Mouse (Mus musculus) midbrain, postnatal 0 days (tissue): ENCODE measurements around the gene Pomt1. TPM values are rescaled to one million over a fixed set of nuclear protein-coding genes. Genes with fewer than 3 reads are reported as not detected.
A peak's percentile ranks its signal among the peaks of the same experiment; 100 is the strongest.

Source experiments
- ATAC-seq: fragments of 200-750 bp; cut with Nextera tagmentation; 2 replicates; pipeline ENCODE4 v1.8.0; 2017; ENCODE audit warnings: moderate number of reproducible peaks, mild to moderate bottlenecking, moderate TSS enrichment, moderate library complexity; ENCODE audit not compliant: low FRiP score
- DNase-seq: peaks from one replicate; pipeline ENCODE4 v3.0.0-alpha.2; 2015; ENCODE audit warnings: low spot score
- H3K27ac ChIP-seq: fragments of 300-500 bp; sonication (generic); 2 replicates; pipeline ENCODE4 v1.5.1; 2014; ENCODE audit warnings: low read depth, mild to moderate bottlenecking, low read length, mixed read lengths
- H3K27me3 ChIP-seq: fragments of 300-500 bp; sonication (generic); 2 replicates; pipeline ENCODE4 v1.6.1; 2014; ENCODE audit warnings: low read length, control low read depth, mixed read lengths; ENCODE audit not compliant: insufficient read depth
- H3K36me3 ChIP-seq: fragments of 300-500 bp; sonication (generic); 2 replicates; pipeline ENCODE4 v1.6.1; 2014; ENCODE audit warnings: low read length, control low read depth, mixed read lengths; ENCODE audit not compliant: insufficient read depth
- H3K4me1 ChIP-seq: fragments of 300-500 bp; sonication (generic); 2 replicates; pipeline ENCODE4 v1.6.1; 2014; ENCODE audit warnings: mild to moderate bottlenecking, control low read depth, antibody characterized with exemption, low read length, mixed read lengths; ENCODE audit not compliant: insufficient read depth
- H3K4me2 ChIP-seq: fragments of 300-500 bp; sonication (generic); 2 replicates; pipeline ENCODE4 v1.6.1; 2014; ENCODE audit warnings: low read depth, mild to moderate bottlenecking, low read length, mixed read lengths; ENCODE audit not compliant: poor library complexity, severe bottlenecking
- H3K4me3 ChIP-seq: fragments of 300-500 bp; sonication (generic); 2 replicates; pipeline ENCODE4 v1.5.1; 2014; ENCODE audit warnings: low read depth, mild to moderate bottlenecking, low read length, moderate library complexity
- H3K9ac ChIP-seq: fragments of 300-500 bp; sonication (generic); replicated peaks from 2 replicates; pipeline ENCODE4 v1.6.1; 2014; ENCODE audit warnings: mild to moderate bottlenecking, low read length, moderate library complexity, mixed read lengths; ENCODE audit not compliant: poor library complexity, severe bottlenecking
- H3K9me3 ChIP-seq: fragments of 300-500 bp; sonication (generic); 2 replicates; pipeline ENCODE4 v1.6.1; 2016; ENCODE audit warnings: low read length, control low read depth
- CTCF ChIP-seq: IDR thresholded peaks from 2 replicates; pipeline ENCODE4 v1.5.1; 2016; ENCODE audit warnings: antibody characterized with exemption, mild to moderate bottlenecking
- WGBS: fragments of 180-500 bp; shearing (Covaris S2); extraction: QIAGEN DNeasy Blood & Tissue Kit; methylation state at CpG from one replicate; pipeline ENCODE4 v1.1.7; 2014; 5-methylcytosine and 5-hydroxymethylcytosine counted together
- polyA plus RNA-seq: library from polyadenylated mRNA; unstranded; fragments of >200 nt; fragmentation: Nextera tagmentation; extraction: Ambion mirVana; gene quantifications from 2 replicates; pipeline ENCODE4 v1.2.1, GENCODE M21; 2015
- total RNA-seq: library from RNA; depleted of rRNA; stranded (reverse); fragments of >200 nt; gene quantifications from 2 replicates; pipeline ENCODE4 v1.2.3, GENCODE M21; 2014; rRNA removed

The Pomt1 gene
- total RNA-seq = 48.6 and 48.9 TPM in 2 replicates
- polyA plus RNA-seq = 21.5 and 23.5 TPM in 2 replicates

GRCm38 (mm10) chr2:32235886-32236759, at the start of gene Pomt1:
TSS of gene Pomt1 (plus strand) at chr2:32236590.
- peak within 1 kb of the TSS; percentile 79 for H3K4me2 ChIP-seq
- peak within 1 kb of the TSS; percentile 75 for H3K27ac ChIP-seq
- under 1% methylated on average over 53 of the region's 54 CpGs for WGBS
- H3K27me3 ChIP-seq = no peaks in the 10 kb centered on the region
- no peaks in the 10 kb centered on the region for H3K9me3 ChIP-seq
- TF ChIP-seq CTCF = no peak
- DNase-seq = peak; percentile 97
- ATAC-seq = peak; percentile 89
- H3K36me3 ChIP-seq = peaks cover 33% of the 10 kb centered on the region
- peaks cover 6% of the 10 kb centered on the region; the same call in 1 of the 2 replicates for H3K4me1 ChIP-seq
- H3K9ac ChIP-seq = peak within 1 kb of the TSS; percentile 80
- peak within 1 kb of the TSS; percentile 56 for H3K4me3 ChIP-seq

- no peak overlapping the region for H3K9ac ChIP-seq
- H3K4me3 ChIP-seq = no peak overlapping the region
- no peak overlapping the region for H3K27ac ChIP-seq
- ATAC-seq (no peak), DNase-seq (no peak)
- H3K4me2 ChIP-seq = no peak overlapping the region
- H3K36me3 ChIP-seq = peaks cover 52% of the 10 kb centered on the region
- H3K27me3 ChIP-seq = no peaks in the 10 kb centered on the region
- 97% methylated on average over 13 of the region's 13 CpGs for WGBS
- H3K9me3 ChIP-seq = no peaks in the 10 kb centered on the region
- no peaks in the 10 kb centered on the region for H3K4me1 ChIP-seq
- TF ChIP-seq CTCF = no peak
Observed at GRCm38 (mm10) chr2:32187019-32187551, 49.3 kb upstream of the Pomt1 start.

GRCm38 (mm10) chr2:32187649-32188048, 48.7 kb upstream of the Pomt1 start:
- WGBS = 89% methylated on average over 7 of the region's 7 CpGs
- Histone ChIP-seq H3K4me1 (no peaks in the 10 kb centered on the region), H3K27me3 (no peaks in the 10 kb centered on the region), H3K4me2 (no peak overlapping the region), H3K36me3 (peaks cover 56% of the 10 kb centered on the region), H3K9me3 (no peaks in the 10 kb centered on the region), H3K27ac (no peak overlapping the region), H3K9ac (no peak overlapping the region), H3K4me3 (no peak overlapping the region)
- peak; percentile 57 for DNase-seq
- ATAC-seq = no peak
- no peak for TF ChIP-seq CTCF

- Histone ChIP-seq H3K27ac (no peak overlapping the region), H3K4me2 (no peak overlapping the region), H3K27me3 (no peaks in the 10 kb centered on the region), H3K9me3 (no peaks in the 10 kb centered on the region), H3K4me1 (no peaks in the 10 kb centered on the region), H3K36me3 (peaks cover 65% of the 10 kb centered on the region), H3K4me3 (no peak overlapping the region), H3K9ac (no peak overlapping the region)
- WGBS = 81% methylated on average over 5 of the region's 5 CpGs
- TF ChIP-seq CTCF = no peak
- ATAC-seq (no peak), DNase-seq (no peak)
Observed at GRCm38 (mm10) chr2:32189060-32189681, 47.2 kb upstream of the Pomt1 start.

GRCm38 (mm10) chr2:32190620-32191019, 45.8 kb upstream of the Pomt1 start:
- Histone ChIP-seq H3K27ac (no peak overlapping the region), H3K9ac (no peak overlapping the region), H3K4me1 (no peaks in the 10 kb centered on the region), H3K4me3 (no peak overlapping the region), H3K9me3 (no peaks in the 10 kb centered on the region), H3K4me2 (no peak overlapping the region), H3K36me3 (peaks cover 74% of the 10 kb centered on the region), H3K27me3 (no peaks in the 10 kb centered on the region)
- ATAC-seq (no peak), DNase-seq (no peak)
- 71% methylated on average over 1 of the region's 1 CpGs for WGBS
- no peak for TF ChIP-seq CTCF
